Mouse (Mus musculus): ENCODE data around the gene Olfr309. TPM values are rescaled to one million over a fixed set of nuclear protein-coding genes. Genes with fewer than 3 reads are reported as not detected.
"Not testable (repeated sequence)": the region's sequence is repeated elsewhere in the genome, so short reads cannot be mapped to it uniquely, and the experiment has no call there.

Olfr309 gene
- not detected in 2 replicates for polyA plus RNA-seq (2014; fragmentation: Nextera tagmentation; extraction: Ambion mirVana)

GRCm38 (mm10) chr7:86313608-86314007, at the start of gene Olfr309:
Olfr309 (minus strand) TSS chr7:86313708.
- Histone ChIP-seq H3K36me3 (ENCODE audit: control insufficient read depth, insufficient read depth, low read length) (no peaks in the 10 kb centered on the region), H3K4me3 (ENCODE audit: low read depth, low read length) (no peak within 1 kb of the TSS), H3K9me3 (ENCODE audit: control insufficient read depth, low read length) (no peaks in the 10 kb centered on the region), H3K27me3 (ENCODE audit: control insufficient read depth, insufficient read depth, low read length) (no peaks in the 10 kb centered on the region), H3K9ac (ENCODE audit: low read length) (no peak within 1 kb of the TSS), H3K27ac (replicated peaks; ENCODE audit: low read depth, low read length) (no peak within 1 kb of the TSS), H3K4me1 (ENCODE audit: control insufficient read depth, insufficient read depth, low read length) (no peaks in the 10 kb centered on the region), H3K4me2 (ENCODE audit: low read depth, severe bottlenecking) (no peak within 1 kb of the TSS)
- WGBS: 88% methylated on average over 2 of the region's 2 CpGs
- ATAC-seq (ENCODE audit: insufficient number of reproducible peaks, low FRiP score, low TSS enrichment, low read depth): no peak
- no peak for DNase-seq (ENCODE audit: low spot score)

- not testable (repeated sequence) for H3K9me3 ChIP-seq (ENCODE audit: control insufficient read depth, low read length); H3K36me3 ChIP-seq (ENCODE audit: control insufficient read depth, insufficient read depth, low read length); H3K4me3 ChIP-seq (ENCODE audit: low read depth, low read length); H3K4me2 ChIP-seq (ENCODE audit: low read depth, severe bottlenecking); ATAC-seq (ENCODE audit: insufficient number of reproducible peaks, low FRiP score, low TSS enrichment, low read depth); DNase-seq (ENCODE audit: low spot score); H3K27me3 ChIP-seq (ENCODE audit: control insufficient read depth, insufficient read depth, low read length); H3K27ac ChIP-seq (replicated peaks; ENCODE audit: low read depth, low read length); H3K9ac ChIP-seq (ENCODE audit: low read length); H3K4me1 ChIP-seq (ENCODE audit: control insufficient read depth, insufficient read depth, low read length)
- 92% methylated on average over 9 of the region's 9 CpGs for WGBS
Observed at GRCm38 (mm10) chr7:86346296-86346695, 32.8 kb upstream of the Olfr309 start.

GRCm38 (mm10) chr7:86344253-86344652, 30.7 kb upstream of the Olfr309 start:
- Histone ChIP-seq H3K4me2 (ENCODE audit: low read depth, severe bottlenecking) (no peak overlapping the region), H3K4me3 (ENCODE audit: low read depth, low read length) (no peak overlapping the region), H3K9me3 (ENCODE audit: control insufficient read depth, low read length) (no peaks in the 10 kb centered on the region), H3K9ac (ENCODE audit: low read length) (no peak overlapping the region), H3K36me3 (ENCODE audit: control insufficient read depth, insufficient read depth, low read length) (no peaks in the 10 kb centered on the region), H3K27ac (replicated peaks; ENCODE audit: low read depth, low read length) (no peak overlapping the region), H3K27me3 (ENCODE audit: control insufficient read depth, insufficient read depth, low read length) (no peaks in the 10 kb centered on the region), H3K4me1 (ENCODE audit: control insufficient read depth, insufficient read depth, low read length) (no peaks in the 10 kb centered on the region)
- DNase-seq (ENCODE audit: low spot score): no peak
- 64% methylated on average over 3 of the region's 3 CpGs for WGBS
- no peak for ATAC-seq (ENCODE audit: insufficient number of reproducible peaks, low FRiP score, low TSS enrichment, low read depth)

GRCm38 (mm10) chr7:86342881-86343565, 29.5 kb upstream of the Olfr309 start:
- Histone ChIP-seq H3K9ac (ENCODE audit: low read length) (no peak overlapping the region), H3K4me1 (ENCODE audit: control insufficient read depth, insufficient read depth, low read length) (no peaks in the 10 kb centered on the region), H3K9me3 (ENCODE audit: control insufficient read depth, low read length) (no peaks in the 10 kb centered on the region), H3K36me3 (ENCODE audit: control insufficient read depth, insufficient read depth, low read length) (no peaks in the 10 kb centered on the region), H3K4me3 (ENCODE audit: low read depth, low read length) (no peak overlapping the region), H3K27me3 (ENCODE audit: control insufficient read depth, insufficient read depth, low read length) (no peaks in the 10 kb centered on the region), H3K4me2 (ENCODE audit: low read depth, severe bottlenecking) (no peak overlapping the region), H3K27ac (replicated peaks; ENCODE audit: low read depth, low read length) (no peak overlapping the region)
- DNase-seq (ENCODE audit: low spot score) (no peak), ATAC-seq (ENCODE audit: insufficient number of reproducible peaks, low FRiP score, low TSS enrichment, low read depth) (no peak)
- 77% methylated on average over 14 of the region's 14 CpGs for WGBS

GRCm38 (mm10) chr7:86337486-86337885, 24.0 kb upstream of the Olfr309 start, which contains the start of gene Olfr307:
Olfr307 (minus strand) TSS chr7:86337586.
- no peak within 1 kb of the TSS for H3K9ac ChIP-seq (ENCODE audit: low read length)
- no peaks in the 10 kb centered on the region for H3K36me3 ChIP-seq (ENCODE audit: control insufficient read depth, insufficient read depth, low read length)
- H3K27ac ChIP-seq (replicated peaks; ENCODE audit: low read depth, low read length): no peak within 1 kb of the TSS
- H3K27me3 ChIP-seq (ENCODE audit: control insufficient read depth, insufficient read depth, low read length): no peaks in the 10 kb centered on the region
- H3K4me3 ChIP-seq (ENCODE audit: low read depth, low read length): no peak within 1 kb of the TSS
- 73% methylated on average over 1 of the region's 1 CpGs for whole genome bisulfite sequencing
- no peak within 1 kb of the TSS for H3K4me2 ChIP-seq (ENCODE audit: low read depth, severe bottlenecking)
- no peaks in the 10 kb centered on the region for H3K4me1 ChIP-seq (ENCODE audit: control insufficient read depth, insufficient read depth, low read length)
- no peak for DNase-seq (ENCODE audit: low spot score)
- ATAC-seq (ENCODE audit: insufficient number of reproducible peaks, low FRiP score, low TSS enrichment, low read depth): no peak
- H3K9me3 ChIP-seq (ENCODE audit: control insufficient read depth, low read length): no peaks in the 10 kb centered on the region

- Histone ChIP-seq H3K9me3 (ENCODE audit: control insufficient read depth, low read length) (no peaks in the 10 kb centered on the region), H3K36me3 (ENCODE audit: control insufficient read depth, insufficient read depth, low read length) (no peaks in the 10 kb centered on the region), H3K4me1 (ENCODE audit: control insufficient read depth, insufficient read depth, low read length) (no peaks in the 10 kb centered on the region), H3K4me2 (ENCODE audit: low read depth, severe bottlenecking) (no peak within 1 kb of the TSS), H3K27ac (replicated peaks; ENCODE audit: low read depth, low read length) (no peak within 1 kb of the TSS), H3K4me3 (ENCODE audit: low read depth, low read length) (no peak within 1 kb of the TSS), H3K27me3 (ENCODE audit: control insufficient read depth, insufficient read depth, low read length) (no peaks in the 10 kb centered on the region), H3K9ac (ENCODE audit: low read length) (no peak within 1 kb of the TSS)
- no peak for DNase-seq (ENCODE audit: low spot score)
- no peak for ATAC-seq (ENCODE audit: insufficient number of reproducible peaks, low FRiP score, low TSS enrichment, low read depth)
Observed at GRCm38 (mm10) chr7:86325530-86325929, 12.0 kb upstream of the Olfr309 start, which contains the start of gene Olfr308. Olfr308 (minus strand) TSS chr7:86325630.

- no peak overlapping the region for H3K9ac ChIP-seq (ENCODE audit: low read length)
- H3K27me3 ChIP-seq (ENCODE audit: control insufficient read depth, insufficient read depth, low read length): no peaks in the 10 kb centered on the region
- no peak for ATAC-seq (ENCODE audit: insufficient number of reproducible peaks, low FRiP score, low TSS enrichment, low read depth)
- no peak overlapping the region for H3K4me2 ChIP-seq (ENCODE audit: low read depth, severe bottlenecking)
- no peaks in the 10 kb centered on the region for H3K9me3 ChIP-seq (ENCODE audit: control insufficient read depth, low read length)
- WGBS: 83% methylated on average over 2 of the region's 2 CpGs
- DNase-seq (ENCODE audit: low spot score): no peak
- no peak overlapping the region for H3K27ac ChIP-seq (replicated peaks; ENCODE audit: low read depth, low read length)
- H3K36me3 ChIP-seq (ENCODE audit: control insufficient read depth, insufficient read depth, low read length): no peaks in the 10 kb centered on the region
- no peaks in the 10 kb centered on the region for H3K4me1 ChIP-seq (ENCODE audit: control insufficient read depth, insufficient read depth, low read length)
- H3K4me3 ChIP-seq (ENCODE audit: low read depth, low read length): no peak overlapping the region
Observed at GRCm38 (mm10) chr7:86321323-86321722, 7.8 kb upstream of the Olfr309 start.

GRCm38 (mm10) chr7:86277072-86277471, 36.4 kb downstream of the Olfr309 start, which contains the start of gene Olfr310:
Olfr310 (minus strand) TSS chr7:86277172.
- no peak within 1 kb of the TSS for H3K27ac ChIP-seq (replicated peaks; ENCODE audit: low read depth, low read length)
- no peak within 1 kb of the TSS for H3K4me2 ChIP-seq (ENCODE audit: low read depth, severe bottlenecking)
- no peaks in the 10 kb centered on the region for H3K27me3 ChIP-seq (ENCODE audit: control insufficient read depth, insufficient read depth, low read length)
- DNase-seq (ENCODE audit: low spot score): no peak
- H3K4me3 ChIP-seq (ENCODE audit: low read depth, low read length): no peak within 1 kb of the TSS
- no peaks in the 10 kb centered on the region for H3K9me3 ChIP-seq (ENCODE audit: control insufficient read depth, low read length)
- ATAC-seq (ENCODE audit: insufficient number of reproducible peaks, low FRiP score, low TSS enrichment, low read depth): no peak
- 48% methylated on average over 1 of the region's 1 CpGs for WGBS
- no peaks in the 10 kb centered on the region for H3K4me1 ChIP-seq (ENCODE audit: control insufficient read depth, insufficient read depth, low read length)
- H3K36me3 ChIP-seq (ENCODE audit: control insufficient read depth, insufficient read depth, low read length): no peaks in the 10 kb centered on the region
- H3K9ac ChIP-seq (ENCODE audit: low read length): no peak within 1 kb of the TSS

Data from limb, embryonic 11.5 days (tissue).